Mouse (Mus musculus) hindbrain, embryonic 14.5 days (tissue): ENCODE measurements at regions not wholly inside any gene's neighbourhood (a gene's known extent, or its start where the extent isn't known, plus 50 kb on each side); places are given as distances from the start of the nearest gene placed in this dataset.

Experiments
- ATAC-seq: fragments of 200-750 bp; cut with Nextera tagmentation; 2 replicates; pipeline ENCODE4 v1.8.0; 2017; ENCODE audit warnings: moderate number of reproducible peaks, mild to moderate bottlenecking, moderate TSS enrichment, moderate library complexity; ENCODE audit not compliant: low FRiP score
- DNase-seq: peaks from one replicate; pipeline ENCODE4 v3.0.0-alpha.2; 2015; ENCODE audit warnings: low spot score
- H3K27ac ChIP-seq: fragments of 300-500 bp; sonication (generic); 2 replicates; pipeline ENCODE4 v1.5.1; 2014; ENCODE audit warnings: mild to moderate bottlenecking, moderate library complexity
- H3K27me3 ChIP-seq: fragments of 300-500 bp; sonication (generic); 2 replicates; pipeline ENCODE4 v1.6.1; 2014; ENCODE audit warnings: mild to moderate bottlenecking, low read length, mixed read lengths; ENCODE audit not compliant: control insufficient read depth, insufficient read depth
- H3K36me3 ChIP-seq: fragments of 300-500 bp; sonication (generic); replicated peaks from 2 replicates; pipeline ENCODE4 v1.6.1; 2014; ENCODE audit not compliant: control insufficient read depth, insufficient read depth
- H3K4me1 ChIP-seq: fragments of 300-500 bp; sonication (generic); replicated peaks from 2 replicates; pipeline ENCODE4 v1.6.1; 2014; ENCODE audit warnings: antibody characterized with exemption, low read length, mixed read lengths; ENCODE audit not compliant: control insufficient read depth, insufficient read depth
- H3K4me2 ChIP-seq: fragments of 300-500 bp; sonication (generic); replicated peaks from 2 replicates; pipeline ENCODE4 v1.6.1; 2014; ENCODE audit warnings: mild to moderate bottlenecking, moderate library complexity
- H3K4me3 ChIP-seq: fragments of 300-500 bp; sonication (generic); replicated peaks from 2 replicates; pipeline ENCODE4 v1.5.1; 2014; ENCODE audit warnings: mild to moderate bottlenecking, low read length
- H3K9ac ChIP-seq: fragments of 300-500 bp; sonication (generic); 2 replicates; pipeline ENCODE4 v1.6.1; 2014
- H3K9me3 ChIP-seq: fragments of 300-500 bp; sonication (generic); 2 replicates; pipeline ENCODE4 v1.6.1; 2016; ENCODE audit warnings: low read length; ENCODE audit not compliant: control insufficient read depth
- WGBS: fragments of 180-500 bp; shearing (Covaris S2); extraction: QIAGEN DNeasy Blood & Tissue Kit; methylation state at CpG from one replicate; pipeline ENCODE4 v1.1.7; 2014; 5-methylcytosine and 5-hydroxymethylcytosine counted together

- no peak overlapping the region for H3K4me3 ChIP-seq
- H3K9ac ChIP-seq, result no peak overlapping the region
- WGBS, result 64% methylated on average over 3 of the region's 3 CpGs
- DNase-seq, result no peak
- H3K4me2 ChIP-seq, result no peak overlapping the region
- H3K4me1 ChIP-seq, result no peaks in the 10 kb centered on the region
- H3K9me3 ChIP-seq, result no peaks in the 10 kb centered on the region
- no peaks in the 10 kb centered on the region for H3K36me3 ChIP-seq
- H3K27ac ChIP-seq, result no peak overlapping the region
- no peaks in the 10 kb centered on the region for H3K27me3 ChIP-seq
- no peak for ATAC-seq
Observed at GRCm38 (mm10) chr12:46950223-46950779, 131.6 kb upstream of the Nova1 start.

DNA sequence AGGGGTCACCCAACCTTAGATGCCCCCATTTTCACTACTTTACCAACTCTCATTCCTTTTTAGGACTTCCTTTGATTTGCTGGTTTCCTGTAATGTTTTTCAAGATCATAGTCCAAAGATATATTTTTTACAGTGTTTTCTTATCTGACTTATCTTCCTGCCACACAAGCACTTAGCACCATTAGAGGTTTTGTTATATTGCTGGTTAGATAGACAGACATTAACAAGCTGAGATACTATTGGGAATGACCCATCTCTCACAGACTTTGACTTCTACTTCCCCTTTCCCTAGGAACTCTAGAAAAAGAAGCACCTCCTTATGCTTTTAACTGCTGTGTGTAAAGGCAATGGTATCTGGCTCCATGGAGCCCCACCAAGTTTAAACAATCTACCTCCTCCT lies 127.0 kb upstream of the Nova1 start:
- Histone ChIP-seq H3K4me3 (no peak overlapping the region), H3K27me3 (no peaks in the 10 kb centered on the region), H3K4me2 (no peak overlapping the region), H3K36me3 (no peaks in the 10 kb centered on the region), H3K27ac (no peak overlapping the region), H3K9ac (no peak overlapping the region), H3K4me1 (no peaks in the 10 kb centered on the region), H3K9me3 (no peaks in the 10 kb centered on the region)
- ATAC-seq (no peak), DNase-seq (no peak)

GRCm38 (mm10) chr12:46931086-46931485 lies 112.4 kb upstream of the Nova1 start:
- Histone ChIP-seq H3K4me1 (no peaks in the 10 kb centered on the region), H3K9ac (no peak overlapping the region), H3K36me3 (no peaks in the 10 kb centered on the region), H3K4me3 (no peak overlapping the region), H3K27me3 (no peaks in the 10 kb centered on the region), H3K27ac (no peak overlapping the region), H3K9me3 (no peaks in the 10 kb centered on the region), H3K4me2 (no peak overlapping the region)
- DNase-seq, result no peak
- ATAC-seq, result no peak

- Histone ChIP-seq H3K4me2 (no peak overlapping the region), H3K27me3 (no peaks in the 10 kb centered on the region), H3K4me1 (no peaks in the 10 kb centered on the region), H3K9ac (no peak overlapping the region), H3K9me3 (no peaks in the 10 kb centered on the region), H3K36me3 (no peaks in the 10 kb centered on the region), H3K27ac (no peak overlapping the region), H3K4me3 (no peak overlapping the region)
- DNase-seq, result no peak
- no peak for ATAC-seq
- 74% methylated on average over 4 of the region's 4 CpGs for WGBS
Observed at GRCm38 (mm10) chr12:46917286-46917685, 98.6 kb upstream of the Nova1 start.

DNA sequence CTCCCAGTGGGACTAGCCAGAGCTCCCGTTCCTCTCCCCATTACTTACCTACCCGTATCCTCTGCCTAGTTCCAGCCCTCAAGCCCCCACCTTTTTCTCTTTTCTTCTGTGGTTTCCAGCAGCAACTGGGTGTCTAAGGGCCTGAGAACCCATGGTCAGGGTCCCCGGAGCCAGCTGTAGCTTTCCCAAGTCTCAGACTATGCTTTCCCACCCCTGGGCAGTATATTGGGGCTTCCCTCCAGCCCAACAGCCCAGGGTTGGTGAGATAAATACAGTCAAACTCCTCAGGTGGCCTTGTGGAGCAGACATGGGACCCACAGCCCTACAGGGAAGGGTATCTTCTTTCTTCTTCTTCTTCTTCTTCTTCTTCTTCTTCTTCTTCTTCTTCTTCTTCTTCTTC lies 59.4 kb upstream of the Nova1 start:
- WGBS, result 95% methylated on average over 3 of the region's 3 CpGs
- Histone ChIP-seq H3K9ac (no peak overlapping the region), H3K27me3 (no peaks in the 10 kb centered on the region), H3K4me2 (no peak overlapping the region), H3K27ac (no peak overlapping the region), H3K36me3 (no peaks in the 10 kb centered on the region), H3K9me3 (no peaks in the 10 kb centered on the region), H3K4me1 (no peaks in the 10 kb centered on the region), H3K4me3 (no peak overlapping the region)
- ATAC-seq (no peak), DNase-seq (no peak)

DNA sequence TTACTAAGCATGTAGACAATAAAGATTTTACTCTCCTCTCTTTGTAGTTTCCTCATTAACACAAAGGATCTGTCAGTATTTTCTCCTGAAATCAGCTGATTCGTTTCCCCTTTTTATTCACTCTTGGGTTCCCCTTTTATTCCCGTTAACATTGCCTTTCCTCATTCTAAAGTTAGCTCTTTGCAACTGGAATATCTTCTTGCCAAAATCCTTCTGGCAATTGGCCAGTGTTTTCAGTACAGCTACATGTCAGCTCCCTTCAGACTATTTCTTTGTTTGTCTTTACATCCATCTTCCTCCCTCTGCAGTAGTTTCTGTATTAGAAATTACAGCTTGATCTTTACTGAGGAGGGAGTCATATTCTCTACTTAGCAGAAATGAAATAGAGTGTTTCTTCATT lies 51.4 kb upstream of the Nova1 start:
- H3K4me1 ChIP-seq, result no peaks in the 10 kb centered on the region
- no peaks in the 10 kb centered on the region for H3K9me3 ChIP-seq
- no peak overlapping the region for H3K4me3 ChIP-seq
- no peaks in the 10 kb centered on the region for H3K27me3 ChIP-seq
- DNase-seq (peak; percentile 75), ATAC-seq (no peak)
- no peak overlapping the region for H3K9ac ChIP-seq
- H3K27ac ChIP-seq, result no peak overlapping the region
- 36% methylated on average over 2 of the region's 2 CpGs for WGBS
- no peak overlapping the region for H3K4me2 ChIP-seq
- H3K36me3 ChIP-seq, result no peaks in the 10 kb centered on the region
